Mouse (Mus musculus) T-cell, adult 66 days (primary cell): ENCODE measurements around the gene 4930513O06Rik. TPM values are rescaled to one million over a fixed set of nuclear protein-coding genes. Genes with fewer than 3 reads are reported as not detected.

ENCODE experiments used
- total RNA-seq, 2 experiments: library from RNA; stranded (reverse); gene quantifications; 3 replicates in 1 of 2; 4 replicates in 1 of 2; pipeline ENCODE4 v1.2.4; 2023

Gene 4930513O06Rik
- not detected for total RNA-seq

DNA sequence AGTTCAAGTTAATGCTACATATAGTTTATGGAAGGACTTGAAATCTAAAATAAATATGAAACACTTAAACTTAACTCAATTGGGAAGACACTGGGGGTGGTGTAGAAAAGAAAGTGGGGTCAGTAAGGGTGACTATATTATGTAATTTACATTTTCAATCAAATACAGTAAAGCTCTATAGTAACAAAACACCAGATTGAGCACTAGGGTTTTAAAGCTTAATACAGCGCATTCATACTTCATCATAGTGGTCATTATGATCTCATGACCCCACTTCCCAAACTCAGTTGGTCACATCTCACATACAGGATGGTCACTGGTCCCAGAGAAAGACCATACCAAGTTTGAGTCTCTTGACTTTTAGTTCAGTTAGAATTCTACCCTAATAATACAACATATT, at the start of gene 4930513O06Rik:
TSS of gene 4930513O06Rik (plus strand) at position 301 of the 400 bp plus-strand sequence.

GRCm38 (mm10) chrX:139085077-139085476, 966 bp upstream of the 4930513O06Rik start, which contains the start of gene Serpina7:
Gene Serpina7, minus strand, starts transcription at chrX:139085236.

Other genes with a start within 250 kb of the 4930513O06Rik start
- not detected for gene Nrk, start 171.8 kb upstream of the 4930513O06Rik start, total RNA-seq
- gene Serpina7, start 1.0 kb upstream of the 4930513O06Rik start, total RNA-seq: not detected
- gene 4933428M09Rik, start 93.0 kb downstream of the 4930513O06Rik start, total RNA-seq: not detected
- not detected for gene Mum1l1, start 123.8 kb downstream of the 4930513O06Rik start, total RNA-seq
- gene Trap1a, start 247.4 kb downstream of the 4930513O06Rik start, total RNA-seq: not detected